Mouse (Mus musculus) spleen, adult 2 months (tissue): ENCODE measurements around the gene Rpn1. TPM values are rescaled to one million over a fixed set of nuclear protein-coding genes. Genes with fewer than 3 reads are reported as not detected.

Experiments
- DNase-seq, 2 experiments: peaks; one replicate each; pipeline versions ENCODE4 v3.0.0 to v3.0.0-alpha.2; 2012 to 2021; ENCODE audit warnings: low spot score in 2 of 2, low read depth in 1 of 2
- H3K27ac ChIP-seq: fragments of 200-500 bp; 2 replicates; pipeline ENCODE4 v1.5.1; 2012; ENCODE audit warnings: low read length, inconsistent platforms; ENCODE audit not compliant: insufficient read depth
- H3K27me3 ChIP-seq: fragments of 200-500 bp; 2 replicates; pipeline ENCODE4 v1.6.1; 2012; ENCODE audit warnings: mild to moderate bottlenecking, moderate library complexity, low read length, inconsistent platforms; ENCODE audit not compliant: control insufficient read depth, insufficient read depth
- H3K36me3 ChIP-seq: fragments of 200-500 bp; 2 replicates; pipeline ENCODE4 v1.6.1; 2012; ENCODE audit warnings: mild to moderate bottlenecking, low read length, inconsistent platforms; ENCODE audit not compliant: control insufficient read depth, insufficient read depth
- H3K4me1 ChIP-seq: fragments of 200-500 bp; 2 replicates; pipeline ENCODE4 v1.6.1; 2011; ENCODE audit warnings: inconsistent platforms; ENCODE audit not compliant: control insufficient read depth, insufficient read depth, insufficient read length
- H3K4me3 ChIP-seq: fragments of 200-500 bp; 2 replicates; pipeline ENCODE4 v1.5.1; 2011; ENCODE audit warnings: mild to moderate bottlenecking, inconsistent platforms; ENCODE audit not compliant: insufficient read depth, insufficient read length; ENCODE audit errors: extremely low read depth
- CTCF ChIP-seq: fragments of 200-500 bp; IDR thresholded peaks from 2 replicates; pipeline ENCODE4 v1.5.1; 2011; ENCODE audit warnings: mild to moderate bottlenecking, inconsistent platforms; ENCODE audit not compliant: insufficient read depth, insufficient read length, insufficient replicate concordance; ENCODE audit errors: extremely low read depth
- POLR2A ChIP-seq: fragments of 200-500 bp; IDR thresholded peaks from 2 replicates; pipeline ENCODE4 v1.6.1; 2011; ENCODE audit warnings: low read depth, low read length, inconsistent platforms
- WGBS: fragments of 180-500 bp; shearing (Covaris S2); methylation state at CpG from one replicate; pipeline ENCODE4 v1.1.7; 2018; 5-methylcytosine and 5-hydroxymethylcytosine counted together
- polyA plus RNA-seq: library from polyadenylated mRNA; depleted of rRNA; stranded (reverse); fragments of >200 nt; gene quantifications from 2 replicates; pipeline ENCODE4 v1.2.3, GENCODE M21; 2012

Gene Rpn1
- polyA plus RNA-seq, 1 experiment = 94.1 TPM

DNA sequence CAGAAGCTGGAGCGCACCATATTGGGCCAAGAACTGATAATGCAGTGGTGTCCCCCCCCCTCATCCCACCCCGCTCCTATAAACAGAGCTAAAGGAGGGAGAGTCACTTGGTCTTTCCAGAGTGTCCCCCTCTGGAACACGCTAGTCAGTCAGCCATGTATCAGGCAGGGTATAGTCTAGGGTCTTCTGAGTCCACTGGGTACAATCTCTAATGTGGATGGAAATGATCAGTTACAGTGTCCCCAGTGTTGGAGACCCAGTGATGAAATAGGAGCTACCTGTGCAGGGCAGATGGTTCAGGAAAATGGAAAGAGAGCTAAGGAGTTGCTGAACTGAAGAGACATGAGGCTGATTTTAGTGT, 38.9 kb upstream of the Rpn1 start:
- Histone ChIP-seq H3K27ac (no peak overlapping the region), H3K27me3 (no peaks in the 10 kb centered on the region), H3K36me3 (no peaks in the 10 kb centered on the region), H3K4me1 (peaks cover 5% of the 10 kb centered on the region; the same call in 1 of the 2 replicates), H3K4me3 (no peak overlapping the region)
- DNase-seq = no peak
- TF ChIP-seq POLR2A = no peak
- TF ChIP-seq CTCF = no peak
- WGBS = 44% methylated on average over 3 of the region's 3 CpGs

DNA sequence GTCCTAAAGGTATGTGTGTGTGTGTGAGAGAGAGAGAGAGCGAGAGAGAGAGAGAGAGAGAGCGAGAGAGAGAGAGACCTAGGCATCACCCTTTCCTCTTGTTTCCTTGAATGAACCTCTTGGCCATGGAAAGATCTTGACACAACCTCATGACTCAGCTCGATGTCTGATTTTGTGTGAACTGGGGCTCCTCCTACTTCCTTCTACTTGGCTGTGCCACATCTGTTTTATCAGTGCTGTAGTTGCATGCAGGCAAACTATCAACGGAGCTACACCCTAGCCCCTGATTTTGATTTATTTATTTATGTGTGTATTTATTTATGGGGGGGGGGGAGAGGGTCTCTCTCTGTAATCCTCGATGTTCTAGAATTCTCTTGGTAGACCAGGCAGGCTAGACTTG, 36.4 kb upstream of the Rpn1 start:
- H3K36me3 ChIP-seq = no peaks in the 10 kb centered on the region
- no peaks in the 10 kb centered on the region for H3K27me3 ChIP-seq
- no peak overlapping the region for H3K4me3 ChIP-seq
- 51% methylated on average over 5 of the region's 5 CpGs for WGBS
- H3K27ac ChIP-seq = no peak overlapping the region
- DNase-seq = no peak
- TF ChIP-seq POLR2A = no peak
- TF ChIP-seq CTCF = no peak
- peaks cover 5% of the 10 kb centered on the region; the same call in 1 of the 2 replicates for H3K4me1 ChIP-seq

DNA sequence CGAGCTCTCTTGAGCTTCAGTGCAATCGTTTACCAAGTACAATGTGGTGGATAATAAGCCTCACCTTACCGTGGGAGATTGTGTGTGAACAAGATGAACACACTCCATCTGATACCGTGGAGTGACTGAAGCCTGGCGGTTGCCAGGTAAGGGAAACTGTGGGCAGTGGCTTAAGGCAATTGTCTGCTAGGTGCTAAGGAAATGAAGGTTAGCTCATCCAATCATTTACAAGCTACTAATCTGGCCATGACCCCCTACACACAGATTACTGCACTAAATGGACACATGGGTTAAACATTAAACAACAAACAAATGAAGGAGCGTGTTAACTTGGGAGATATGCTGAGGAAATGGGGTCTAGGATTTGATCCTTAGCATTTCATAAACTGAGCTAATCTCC, 35.3 kb upstream of the Rpn1 start:
- Histone ChIP-seq H3K27ac (no peak overlapping the region), H3K4me3 (no peak overlapping the region)

DNA sequence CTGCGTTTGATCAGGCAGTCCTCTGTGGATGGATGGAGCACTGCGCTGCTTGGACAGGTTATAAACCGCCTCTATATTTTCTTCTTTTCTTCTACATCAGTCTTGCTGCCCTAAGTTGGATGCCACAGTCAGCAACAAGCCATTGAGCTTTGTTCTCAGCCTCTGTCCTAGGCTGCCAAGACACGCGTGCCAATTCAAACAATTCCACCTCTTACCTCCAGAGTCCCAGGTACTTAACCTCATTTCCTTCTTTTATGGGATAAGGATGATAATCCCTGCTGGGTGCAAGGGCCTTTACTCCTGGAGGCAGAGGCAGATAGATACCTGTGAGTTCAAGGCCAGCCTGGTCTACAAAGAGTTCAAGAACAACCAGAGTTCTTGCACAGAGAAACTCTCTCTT, 33.1 kb upstream of the Rpn1 start:
- Histone ChIP-seq H3K36me3 (no peaks in the 10 kb centered on the region), H3K4me3 (no peak overlapping the region), H3K4me1 (no peaks in the 10 kb centered on the region), H3K27me3 (no peaks in the 10 kb centered on the region), H3K27ac (no peak overlapping the region)
- TF ChIP-seq CTCF = no peak
- no peak for TF ChIP-seq POLR2A
- no peak for DNase-seq
- 91% methylated on average over 5 of the region's 5 CpGs for WGBS

More for the DNA sequence above, 35.3 kb upstream of the Rpn1 start:
- Histone ChIP-seq H3K27me3 (no peaks in the 10 kb centered on the region), H3K36me3 (no peaks in the 10 kb centered on the region), H3K4me1 (no peaks in the 10 kb centered on the region; the same call in 1 of the 2 replicates)
- no peak for DNase-seq
- TF ChIP-seq CTCF (no peak), POLR2A (no peak)
- 94% methylated on average over 6 of the region's 6 CpGs for WGBS

DNA sequence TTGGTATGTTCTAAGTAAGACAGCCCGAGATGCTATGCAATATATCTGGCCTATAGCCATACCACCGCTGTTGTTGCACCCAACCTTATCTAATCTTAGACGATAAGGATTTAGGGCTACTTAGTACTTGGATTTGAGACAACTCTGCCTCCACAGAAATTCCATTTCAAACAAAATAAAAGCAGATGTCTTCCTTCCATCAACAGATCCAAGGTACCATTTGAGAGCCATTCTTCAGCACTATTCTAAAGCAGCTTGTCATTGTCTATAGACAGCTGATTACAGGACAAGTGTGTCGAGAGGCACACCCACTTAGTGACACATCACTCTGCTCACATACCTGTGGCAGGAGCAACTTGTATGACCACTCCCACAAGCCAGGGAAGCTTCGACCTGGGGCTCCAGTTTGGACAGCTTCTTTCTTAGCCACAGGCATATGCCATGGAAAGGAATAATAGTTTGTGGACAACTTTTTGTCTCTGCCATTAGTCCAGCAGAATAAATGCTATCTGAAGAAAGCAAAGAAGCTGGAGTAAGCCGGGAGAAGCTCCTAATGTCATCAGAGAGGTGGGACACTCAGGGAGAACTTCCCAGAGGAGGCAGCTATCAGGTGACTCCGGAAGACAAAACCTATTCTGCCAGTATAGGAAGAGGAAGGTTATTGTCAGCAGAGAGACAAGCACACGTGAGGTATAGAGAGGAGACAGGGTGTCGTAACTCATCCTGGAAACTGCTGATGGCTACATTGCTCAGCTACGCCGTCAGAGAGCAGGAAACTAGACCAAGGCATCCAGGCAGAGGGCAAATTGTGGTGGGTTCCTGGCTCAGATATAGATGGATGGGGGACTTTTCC, 30.8 kb upstream of the Rpn1 start:
- Histone ChIP-seq H3K27me3 (no peaks in the 10 kb centered on the region), H3K36me3 (no peaks in the 10 kb centered on the region), H3K4me3 (no peak overlapping the region), H3K27ac (no peak overlapping the region), H3K4me1 (no peaks in the 10 kb centered on the region)
- DNase-seq = no peak
- whole genome bisulfite sequencing = 73% methylated on average over 11 of the region's 11 CpGs
- TF ChIP-seq CTCF (no peak), POLR2A (no peak)

DNA sequence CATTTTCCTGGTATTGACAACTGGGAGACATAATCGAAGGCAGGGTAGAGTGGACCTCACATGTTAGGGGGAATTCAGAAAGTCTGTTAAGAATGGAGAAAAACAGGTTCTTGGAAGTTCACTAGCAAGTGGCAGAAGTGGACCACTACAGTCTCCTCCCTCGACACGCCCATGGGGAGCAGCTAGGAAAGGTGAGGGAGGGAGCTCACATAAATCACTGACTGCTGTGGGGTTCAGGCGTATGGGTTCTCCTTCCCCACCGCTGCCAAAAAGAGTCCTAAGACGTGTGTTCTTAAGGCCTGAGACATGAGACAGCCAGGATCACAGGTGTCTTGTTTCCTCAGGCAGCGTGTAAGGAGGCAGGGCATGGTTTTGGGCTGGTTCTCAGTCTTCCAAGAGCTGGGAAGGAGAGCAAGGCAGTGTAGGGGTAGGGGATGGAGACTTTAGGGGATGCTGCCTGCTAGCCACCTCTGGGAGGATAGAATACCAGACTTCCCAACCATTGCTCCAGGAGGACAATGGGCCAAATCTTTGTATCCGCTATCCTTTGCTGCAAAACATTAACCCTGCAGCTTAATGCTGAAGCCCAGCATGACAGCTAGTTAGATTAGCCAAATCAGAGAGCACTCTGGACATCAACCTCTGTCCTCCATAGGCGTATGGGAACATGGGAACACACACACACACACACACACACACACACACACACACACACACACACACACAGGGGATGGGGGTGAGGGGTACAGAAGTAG, 30.0 kb upstream of the Rpn1 start:
- DNase-seq = no peak
- 72% methylated on average over 9 of the region's 9 CpGs for WGBS
- no peaks in the 10 kb centered on the region for H3K4me1 ChIP-seq
- H3K27me3 ChIP-seq = no peaks in the 10 kb centered on the region
- no peaks in the 10 kb centered on the region for H3K36me3 ChIP-seq
- TF ChIP-seq CTCF (no peak), POLR2A (no peak)
- no peak overlapping the region for H3K27ac ChIP-seq
- no peak overlapping the region for H3K4me3 ChIP-seq

DNA sequence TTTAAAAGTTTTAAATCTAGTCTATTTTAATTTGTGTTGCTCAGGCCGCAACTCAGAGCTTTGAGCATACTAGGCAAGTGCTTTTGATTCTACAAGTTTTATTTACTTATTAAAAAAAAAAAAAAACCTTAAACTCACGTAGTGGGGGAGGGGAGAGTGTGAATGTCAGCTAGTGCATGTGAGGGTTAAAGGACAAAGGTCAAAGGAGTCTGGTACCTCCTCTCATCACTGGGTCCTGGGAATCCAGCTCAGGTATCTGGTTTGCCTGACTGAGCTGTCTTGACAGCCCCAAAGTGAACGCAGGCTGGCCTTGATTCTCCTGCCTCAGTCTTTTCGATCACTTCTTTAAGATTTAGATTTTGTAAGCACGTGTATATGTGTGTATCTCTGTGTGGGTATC, 28.6 kb upstream of the Rpn1 start:
- Histone ChIP-seq H3K4me1 (no peaks in the 10 kb centered on the region), H3K4me3 (no peak overlapping the region), H3K27me3 (no peaks in the 10 kb centered on the region), H3K36me3 (no peaks in the 10 kb centered on the region), H3K27ac (no peak overlapping the region)
- DNase-seq = no peak
- TF ChIP-seq POLR2A = no peak
- no peak for TF ChIP-seq CTCF
- 92% methylated on average over 5 of the region's 5 CpGs for WGBS
